Mouse (Mus musculus): Measurements from ENCODE around the gene Galk2.

The Galk2 gene

DNA sequence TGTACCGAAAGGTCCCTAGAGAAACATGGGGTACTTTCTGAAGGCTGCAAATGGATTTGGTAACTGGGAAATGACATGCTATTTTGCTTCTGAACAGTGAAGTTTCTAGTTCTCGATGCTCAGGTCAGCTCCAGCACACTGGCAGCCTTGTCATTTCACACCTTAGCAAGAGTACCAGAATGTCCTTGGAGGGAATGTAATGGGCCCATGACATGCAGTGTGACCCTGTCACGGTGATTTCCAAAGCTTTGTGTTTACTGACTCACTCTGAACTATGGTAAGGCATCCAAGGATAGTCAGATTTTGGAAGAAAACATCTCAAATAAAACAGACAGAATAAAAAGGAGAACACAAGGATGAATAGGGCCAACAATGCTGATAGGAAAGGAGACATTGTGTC, 42.5 kb downstream of the Galk2 start:
- DNase-seq = no peak

DNA sequence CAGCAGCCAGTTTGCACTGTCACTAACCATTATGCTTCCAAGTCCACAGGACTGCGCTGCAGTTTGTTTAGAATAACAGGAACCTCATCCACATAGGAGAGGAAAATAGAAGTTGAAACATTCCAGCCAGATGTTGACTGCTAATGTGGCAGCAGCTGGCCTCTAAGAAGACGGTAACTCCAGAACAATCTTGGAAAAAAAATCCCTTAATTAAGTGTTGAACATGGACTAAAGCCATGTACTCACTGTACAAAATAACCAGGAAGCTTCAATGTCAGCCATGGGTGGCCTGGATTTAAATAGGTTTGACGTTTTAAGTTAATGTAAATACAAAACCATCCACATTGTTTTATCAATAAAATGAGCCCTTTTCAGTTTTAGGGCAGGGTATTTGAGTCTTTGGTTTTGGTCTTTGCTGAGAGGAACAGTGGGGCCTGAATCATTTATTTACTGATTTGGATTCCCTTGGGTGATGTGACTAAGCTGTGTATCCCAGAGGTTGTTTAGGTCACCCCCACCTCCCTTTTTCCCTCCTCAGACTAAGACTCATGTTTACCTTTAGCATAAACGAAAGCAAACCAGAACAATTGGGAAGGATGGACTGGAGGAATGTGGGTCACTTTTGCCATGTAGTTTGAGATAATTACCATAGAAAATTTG, 47.6 kb downstream of the Galk2 start:
- no peak for DNase-seq

- DNase-seq = no peak
Observed at GRCm38 (mm10) chr2:125907580-125908255, 48.8 kb downstream of the Galk2 start.

- DNase-seq = no peak
Observed at GRCm38 (mm10) chr2:125914167-125914566, 55.3 kb downstream of the Galk2 start.

DNA sequence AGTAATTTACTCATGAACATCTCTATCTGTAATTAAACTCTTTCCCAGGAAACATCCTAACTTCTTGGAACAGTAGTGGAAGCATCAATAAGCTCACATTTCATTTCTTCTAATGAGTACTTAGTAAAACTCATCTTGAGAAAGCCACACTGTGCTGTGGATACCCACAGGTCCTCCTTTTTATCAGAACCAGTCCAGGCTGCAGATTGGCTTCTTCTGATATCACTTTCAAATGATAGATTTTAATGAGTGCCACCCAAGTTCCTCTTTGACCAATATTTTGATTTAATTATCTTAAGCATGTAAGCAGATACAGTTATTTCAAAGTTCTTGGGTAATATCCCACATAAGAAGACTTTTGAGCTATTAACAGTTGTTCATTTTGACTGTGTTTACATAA, 55.8 kb downstream of the Galk2 start:
- no peak for DNase-seq

DNA sequence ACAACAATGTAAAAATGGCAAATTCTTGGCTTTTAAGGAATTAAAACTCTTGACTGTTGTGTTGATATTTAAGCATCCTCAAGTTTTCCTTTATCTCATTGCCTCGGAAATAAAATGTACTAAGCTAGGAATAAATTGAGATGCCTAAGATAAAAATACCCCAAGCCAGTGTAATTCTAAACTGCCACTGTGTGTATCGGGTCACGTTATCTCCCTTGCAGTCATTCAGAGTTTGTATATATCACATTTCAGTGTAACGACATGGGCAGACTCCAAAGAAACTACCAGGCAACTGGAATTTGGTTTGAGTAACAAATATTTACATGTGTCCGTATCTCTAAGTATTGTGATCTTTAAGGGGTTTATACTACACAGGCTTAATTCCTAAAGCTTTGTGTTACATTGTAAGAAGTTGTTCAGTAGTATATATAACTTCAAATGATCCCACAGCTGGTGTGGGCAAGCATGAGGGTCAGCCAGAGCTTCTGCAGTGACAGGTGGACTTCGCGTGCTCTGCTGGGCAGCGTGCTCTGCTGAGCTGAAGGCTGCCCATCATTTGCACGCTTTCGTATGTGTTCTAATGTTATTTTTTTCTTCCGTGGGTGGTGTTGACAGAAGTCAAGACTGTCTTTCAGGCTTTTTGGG, 57.9 kb downstream of the Galk2 start:
- no peak for DNase-seq

GRCm38 (mm10) chr2:125917297-125917679, 58.4 kb downstream of the Galk2 start:
- DNase-seq = no peak

- DNase-seq = no peak
Observed at GRCm38 (mm10) chr2:125921273-125921672, 62.4 kb downstream of the Galk2 start.

DNA sequence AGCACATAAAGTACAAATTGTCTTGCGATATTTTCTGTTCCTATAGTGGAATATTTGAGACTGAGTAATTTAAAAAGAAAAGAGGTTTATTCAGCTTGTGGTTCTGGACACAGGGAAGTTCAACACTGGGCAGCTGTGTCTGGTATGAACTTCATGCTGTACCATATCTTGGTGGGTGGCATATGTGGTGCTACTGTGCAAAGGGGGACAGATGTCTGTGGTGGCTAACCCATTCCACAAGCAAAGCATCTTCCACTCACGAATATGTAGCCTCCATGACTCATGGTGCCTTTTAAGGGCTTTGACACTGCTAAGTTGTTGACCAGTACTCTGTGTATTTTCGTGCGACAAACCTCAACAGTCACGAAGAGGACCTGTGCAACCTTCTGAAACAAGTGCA, 63.2 kb downstream of the Galk2 start:
- DNase-seq = no peak

GRCm38 (mm10) chr2:125922877-125923276, 64.0 kb downstream of the Galk2 start:
- no peak for DNase-seq

- no peak for DNase-seq
Observed at GRCm38 (mm10) chr2:125923346-125923745, 64.4 kb downstream of the Galk2 start.

DNA sequence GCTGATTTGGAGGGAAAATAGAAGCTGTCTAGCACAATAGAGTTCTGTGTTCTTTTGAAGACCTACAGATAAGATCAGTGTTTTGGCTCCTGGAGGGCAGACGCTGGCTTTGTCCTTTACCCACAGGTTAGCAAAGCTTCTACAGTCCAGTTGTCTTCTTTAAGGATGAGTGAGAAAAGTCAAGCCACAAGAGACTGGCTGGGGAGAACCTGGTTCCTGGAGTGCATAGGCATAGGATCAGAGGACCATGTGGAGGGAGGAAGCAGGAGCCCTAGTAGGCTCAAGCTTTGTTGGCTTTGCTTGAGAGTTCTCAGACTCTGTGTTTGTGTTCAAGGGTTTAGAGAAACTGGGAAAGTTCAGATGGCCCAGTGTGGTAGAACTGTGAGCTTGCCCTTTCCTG, 65.6 kb downstream of the Galk2 start:
- no peak for DNase-seq

DNA sequence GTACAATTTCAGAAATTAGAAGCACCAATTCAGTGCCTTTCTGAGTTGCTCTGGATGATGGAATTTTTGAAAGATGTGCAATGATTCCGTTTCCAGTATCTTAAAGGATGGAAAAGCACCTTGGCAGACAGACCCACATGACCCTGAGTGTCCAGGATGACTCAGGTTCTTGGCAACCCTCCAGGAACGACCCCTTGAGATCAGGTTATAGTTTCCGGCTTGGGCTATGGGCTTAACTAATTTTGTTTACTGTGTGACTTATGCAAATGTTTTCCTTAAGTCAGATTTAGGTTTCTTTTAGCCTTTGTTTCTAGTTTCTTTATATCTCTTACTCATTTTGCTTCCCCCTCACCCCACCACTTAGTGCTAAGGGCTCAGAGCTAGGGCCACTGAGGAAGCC, 66.2 kb downstream of the Galk2 start:
- no peak for DNase-seq

GRCm38 (mm10) chr2:125929396-125929795, 70.5 kb downstream of the Galk2 start:
- DNase-seq = no peak

- no peak for DNase-seq
Observed at GRCm38 (mm10) chr2:125929872-125930271, 71.0 kb downstream of the Galk2 start.

DNA sequence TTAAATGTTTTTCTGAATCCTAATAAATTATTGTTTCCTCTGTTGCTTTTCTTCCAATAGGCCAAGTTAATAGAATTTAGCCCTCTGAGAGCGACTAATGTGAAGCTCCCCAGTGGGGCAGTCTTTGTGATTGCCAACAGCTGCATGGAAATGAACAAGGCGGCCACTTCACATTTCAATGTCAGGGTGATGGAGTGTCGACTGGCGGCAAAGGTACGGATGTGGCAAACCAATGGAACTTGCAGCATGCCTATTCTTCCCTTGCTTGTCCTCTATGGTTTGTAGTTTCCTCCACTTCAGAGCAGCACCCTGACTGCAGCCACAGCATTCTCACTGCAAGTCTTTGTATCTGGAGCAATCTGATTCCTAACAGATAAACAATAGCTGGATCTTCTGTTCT, 72.3 kb downstream of the Galk2 start:
- DNase-seq = no peak

- no peak for DNase-seq
Observed at GRCm38 (mm10) chr2:125932734-125933133, 73.8 kb downstream of the Galk2 start.

DNA sequence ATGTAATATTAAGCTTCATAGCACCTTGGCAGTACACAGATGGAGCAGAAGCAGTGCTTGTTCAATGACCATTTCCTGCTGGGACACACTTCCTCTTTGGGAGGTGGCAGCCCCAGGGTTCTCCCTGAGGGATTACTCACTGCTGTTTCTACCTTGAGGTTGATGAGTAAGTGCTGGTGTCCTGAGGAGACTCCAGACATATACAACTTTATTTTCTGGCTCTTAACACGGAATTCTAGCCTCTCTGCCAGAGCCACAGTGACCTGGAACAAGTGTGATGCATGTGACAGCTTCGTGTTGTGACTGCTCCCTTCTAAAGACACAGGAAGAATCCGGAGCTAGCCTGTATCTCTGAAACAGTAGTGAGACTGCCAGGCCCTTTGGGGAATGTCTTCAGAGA, 75.1 kb downstream of the Galk2 start:
- DNase-seq = no peak

DNA sequence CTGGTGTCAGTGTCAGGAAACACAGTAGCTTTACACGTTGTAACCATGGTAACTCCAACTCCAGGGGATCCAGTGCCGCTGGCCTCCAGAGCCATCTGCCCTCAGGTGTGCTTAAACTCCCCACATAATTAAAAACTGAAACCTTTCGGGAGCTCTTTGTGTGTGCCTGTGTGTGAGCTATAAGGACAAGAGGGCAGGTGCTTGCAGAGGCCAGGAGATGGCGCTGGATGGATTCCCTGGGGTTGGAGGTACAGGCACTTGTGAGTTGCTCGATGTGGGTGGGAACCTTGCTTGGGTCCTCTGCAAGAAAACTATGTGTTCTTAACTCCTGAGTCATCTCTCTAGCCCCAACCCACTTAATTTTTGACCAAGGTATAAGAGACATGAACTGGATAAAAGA, 77.5 kb downstream of the Galk2 start:
- no peak for DNase-seq

DNA sequence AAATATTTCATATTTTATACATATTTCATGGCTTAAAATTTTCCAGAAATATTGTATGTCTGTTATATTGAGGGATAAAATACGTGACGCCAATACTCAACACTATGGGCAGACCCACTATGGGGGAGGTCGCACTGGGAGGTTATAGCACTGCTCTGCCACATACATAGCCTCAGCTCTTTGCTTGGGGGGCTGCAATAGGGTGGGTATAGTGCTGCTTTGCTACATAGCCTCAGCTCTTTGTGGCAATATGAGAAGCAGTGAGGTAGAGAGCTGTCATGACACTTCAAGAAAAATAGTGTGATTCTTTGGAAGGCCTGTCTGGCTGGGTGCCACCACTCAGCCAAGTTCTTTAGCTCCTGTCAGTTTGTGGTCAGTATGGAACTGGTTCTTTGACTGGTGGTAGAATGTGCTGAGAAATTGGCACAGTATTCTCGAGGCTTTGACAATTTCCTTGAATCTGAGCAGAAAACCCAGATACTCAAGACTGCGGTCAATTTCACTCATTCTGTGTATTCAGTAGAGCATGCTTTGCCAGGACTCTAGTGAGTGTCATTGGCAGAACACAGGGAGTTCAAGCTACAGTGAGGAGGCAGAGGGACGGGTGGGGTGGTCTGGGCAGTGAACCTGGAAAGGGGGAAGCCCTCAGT, 80.2 kb downstream of the Galk2 start:
- no peak for DNase-seq

DNA sequence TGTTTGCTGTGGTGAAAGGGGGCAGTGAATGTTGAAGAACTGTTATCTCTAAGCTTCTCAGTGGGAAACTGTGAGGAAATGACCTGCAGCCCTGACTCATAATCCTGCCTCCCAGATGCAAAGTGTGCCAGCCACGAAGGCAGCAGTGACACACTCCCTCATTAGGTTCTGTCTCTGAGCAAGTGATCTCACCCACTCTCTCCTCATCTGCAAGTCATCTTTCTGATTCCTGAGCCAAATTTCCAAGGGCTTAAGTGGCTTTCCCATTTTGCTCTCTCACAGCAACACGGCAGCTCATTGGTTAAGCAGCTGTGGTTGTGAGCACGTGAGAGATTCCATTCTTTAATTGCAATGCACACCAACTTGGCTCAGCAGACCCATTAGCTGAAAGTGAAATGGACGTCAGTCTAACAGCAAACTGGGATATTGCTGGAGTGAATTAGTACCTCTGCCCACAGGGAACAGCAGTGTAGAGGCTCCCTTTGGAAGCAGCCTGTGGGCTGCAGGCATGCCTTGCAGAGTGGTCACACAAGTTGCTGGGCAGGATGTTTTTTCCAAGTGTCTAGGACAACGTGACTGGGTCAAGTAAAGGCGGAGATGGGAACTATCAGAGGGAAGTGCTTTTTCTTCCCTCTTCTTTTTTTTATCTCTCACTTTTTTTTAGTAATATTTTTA, 82.3 kb downstream of the Galk2 start:
- no peak for DNase-seq

GRCm38 (mm10) chr2:125943301-125943700, 84.4 kb downstream of the Galk2 start:
- DNase-seq = no peak

GRCm38 (mm10) chr2:125948195-125948594, 89.3 kb downstream of the Galk2 start:
- DNase-seq = no peak
